Mouse (Mus musculus): Measurements from ENCODE around the gene Twsg1.

GRCm38 (mm10) chr17:65873834-65874233, 77.2 kb downstream of the Twsg1 start:
- TF ChIP-seq CTCF (conservative IDR thresholded peaks at IDR 0.05; ENCODE audit: insufficient read depth, insufficient read length, low read depth, low read length) = no peak
- no peak for TF ChIP-seq POLR2A (IDR thresholded peaks at IDR 0.05; ENCODE audit: low read depth, low read length)

Data from kidney, adult 2 months (tissue).